Mouse (Mus musculus): ENCODE measurements around the gene Trim17.

GRCm38 (mm10) chr11:58999830-59000229 is 45.3 kb downstream of the Trim17 start:
- TF ChIP-seq RAD21 (IDR thresholded peaks at IDR 0.05; ENCODE audit: low read depth, low read length) (no peak), EP300 (IDR thresholded peaks at IDR 0.05; ENCODE audit: low read depth in 1 of 2, low read length in 2 of 2) (no peak)

Data from MEL (cell line).